Mouse (Mus musculus): ENCODE results near the gene Srms.

Srms gene

GRCm38 (mm10) chr2:181160821-181161220 is 52.2 kb downstream of the Srms start:
- DNase-seq (ENCODE audit: low spot score in 2 of 2) = peak in 1 of 2 experiments; percentile 10

- peak; percentile 66 to 84 for DNase-seq (ENCODE audit: low spot score in 2 of 2)
Measured at GRCm38 (mm10) chr2:181159771-181160170, 53.2 kb downstream of the Srms start.

GRCm38 (mm10) chr2:181159091-181159514 is 53.9 kb downstream of the Srms start:
- peak; percentile 83 to 90 for DNase-seq (ENCODE audit: low spot score in 2 of 2)

DNA sequence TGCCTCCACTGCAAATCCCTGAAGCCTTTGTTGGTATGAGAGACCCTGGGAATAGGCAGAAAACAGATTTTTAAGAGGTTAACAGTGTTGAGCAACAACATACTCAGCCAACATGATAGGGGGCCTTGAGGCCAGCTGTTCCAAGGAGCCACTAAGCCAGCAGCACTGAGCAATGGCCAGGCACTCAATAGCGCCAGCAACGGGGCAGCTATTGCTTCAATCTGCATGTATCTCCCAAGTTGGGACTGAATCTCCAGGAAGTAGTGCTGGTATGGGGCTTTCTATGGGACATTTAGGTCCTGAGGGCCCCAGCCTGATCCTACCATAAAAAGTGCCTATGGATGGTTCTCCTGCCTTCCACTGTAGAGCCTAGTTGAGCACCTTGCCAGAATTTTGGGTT is 54.5 kb downstream of the Srms start:
- DNase-seq (ENCODE audit: low spot score in 2 of 2) = no peak

DNA sequence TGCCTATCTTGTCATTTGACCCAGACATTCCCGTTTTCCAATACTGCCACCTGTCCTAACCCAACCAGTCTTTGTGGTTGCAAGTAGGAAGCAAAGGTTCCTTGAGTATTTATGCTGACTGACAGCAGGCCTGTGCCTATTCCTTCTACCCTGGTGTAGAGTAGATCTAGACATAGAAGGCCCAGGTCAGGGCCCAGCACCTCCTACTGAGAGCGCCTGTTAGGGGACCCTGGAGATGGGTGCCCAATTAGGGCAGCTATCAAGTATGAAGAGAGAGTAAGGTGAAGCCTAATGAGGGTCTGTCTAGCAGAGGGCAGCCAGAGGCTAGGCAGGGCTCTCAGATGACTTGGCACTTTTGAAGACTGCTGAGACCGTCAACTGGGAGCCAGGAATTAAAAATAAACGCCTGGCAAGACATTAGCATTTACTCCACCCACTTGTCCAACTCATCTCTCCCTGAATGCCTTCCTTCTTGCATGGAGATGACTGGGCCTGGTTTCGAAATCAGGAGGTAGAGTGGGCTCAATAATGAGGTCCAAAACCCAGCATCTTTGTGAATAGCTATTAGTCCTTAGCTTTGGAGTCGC is 55.2 kb downstream of the Srms start:
- peak in 1 of 2 experiments; percentile 23 for DNase-seq (ENCODE audit: low spot score in 2 of 2)

- no peak for DNase-seq (ENCODE audit: low spot score in 2 of 2)
Measured at GRCm38 (mm10) chr2:181157180-181157579, 55.8 kb downstream of the Srms start.

DNA sequence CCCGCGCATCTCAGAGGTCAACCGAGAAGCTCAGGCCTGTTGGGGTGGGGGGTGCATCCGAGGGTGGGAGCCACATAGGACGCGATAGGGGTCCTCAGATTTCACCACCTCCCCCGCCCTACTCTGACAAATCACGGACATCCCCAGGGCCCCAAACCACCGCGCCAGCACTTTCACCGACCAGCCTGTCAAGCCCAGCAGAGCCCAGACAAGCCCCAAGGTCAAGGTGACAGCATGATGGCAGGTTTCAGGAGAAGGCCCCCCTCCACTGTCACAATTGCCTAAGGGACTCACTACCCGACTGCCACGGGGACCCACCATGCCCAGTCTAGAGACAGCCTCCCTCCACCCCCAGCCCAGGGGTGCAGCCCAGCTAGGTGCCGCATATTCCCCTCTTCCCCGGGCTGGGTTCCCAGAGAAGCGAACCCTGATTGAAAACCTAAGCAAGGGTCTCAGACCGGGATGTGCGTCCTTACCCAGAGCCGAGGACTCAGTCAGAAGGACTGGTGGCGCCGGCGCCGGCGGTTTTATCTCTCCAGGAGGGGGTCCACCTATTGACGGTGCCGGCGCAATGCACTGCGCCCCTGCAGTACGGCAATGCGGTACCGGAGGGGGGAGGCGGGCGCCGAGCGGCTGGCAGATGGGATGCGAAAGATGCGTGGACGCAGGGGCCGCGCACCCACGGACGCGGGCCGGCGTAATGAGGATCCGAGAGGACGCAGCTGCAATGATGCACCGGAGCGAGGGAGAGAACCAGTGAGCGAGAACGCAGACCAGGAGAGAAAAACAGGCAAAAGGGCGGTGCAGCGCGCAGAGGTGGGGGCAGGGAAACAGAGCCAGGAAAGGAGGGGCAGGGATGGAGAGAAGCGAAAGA is 56.5 kb downstream of the Srms start, which contains the start of gene Eef1a2:
Gene Eef1a2 (minus strand): TSS at position 767 of the 874 bp plus-strand sequence.
- DNase-seq (ENCODE audit: low spot score in 2 of 2) = peak; percentile 87 to 88

DNA sequence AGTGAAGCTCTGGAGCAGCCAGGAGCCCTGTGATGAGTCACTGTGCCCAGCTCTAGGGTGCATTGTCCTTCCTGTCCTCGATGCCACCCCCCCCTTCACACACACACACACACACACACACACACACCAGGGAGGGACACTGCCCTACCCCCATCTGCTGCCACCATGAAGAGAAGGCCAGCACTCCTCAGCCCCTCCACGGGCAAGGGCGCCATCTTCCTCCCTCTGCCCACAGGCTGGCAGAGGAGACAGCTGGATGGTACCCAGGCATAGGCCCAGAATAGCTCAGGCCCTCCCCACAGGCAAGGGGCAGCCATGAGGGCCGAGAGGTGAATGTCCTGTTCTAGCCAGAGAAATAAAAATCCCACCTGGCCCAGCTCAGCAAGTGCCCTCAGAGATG is 57.2 kb downstream of the Srms start:
- DNase-seq (ENCODE audit: low spot score in 2 of 2) = peak in 1 of 2 experiments; percentile 34

All from right cerebral cortex, postnatal 36 days (tissue).